Mouse (Mus musculus) brown adipose tissue, adult 24 weeks (tissue): ENCODE data around the gene Gm16181. TPM values are rescaled to one million over a fixed set of nuclear protein-coding genes. Genes with fewer than 3 reads are reported as not detected.

Source experiments
- H3K27ac ChIP-seq: fragments of 200-500 bp; replicated peaks from 2 replicates; pipeline ENCODE4 v1.5.1; 2012; ENCODE audit warnings: low read depth, mild to moderate bottlenecking, low read length
- H3K4me1 ChIP-seq: fragments of 200-500 bp; 2 replicates; pipeline ENCODE4 v1.6.1; 2012; ENCODE audit warnings: low read length, mixed read lengths; ENCODE audit not compliant: control insufficient read depth, insufficient read depth, insufficient read length
- H3K4me3 ChIP-seq: fragments of 200-500 bp; 2 replicates; pipeline ENCODE4 v1.5.1; 2012; ENCODE audit warnings: low read depth, mild to moderate bottlenecking, low read length, moderate library complexity; ENCODE audit not compliant: insufficient read depth
- polyA plus RNA-seq: library from polyadenylated mRNA; stranded (reverse); fragments of >200 nt; gene quantifications from 2 replicates; pipeline ENCODE4 v1.2.4, GENCODE M21; 2012; ENCODE audit not compliant: missing spikeins, insufficient read depth, insufficient read length

The Gm16181 gene
- polyA plus RNA-seq, 1 experiment: not detected

- Histone ChIP-seq H3K27ac (no peak overlapping the region), H3K4me3 (no peak overlapping the region), H3K4me1 (0 out of 2 replicates have a peak, but pooled peaks cover 3% of the 10 kb centered on the region)
Observed at GRCm38 (mm10) chr17:35245731-35246623, 25.3 kb downstream of the Gm16181 start.

- no peak overlapping the region for H3K27ac ChIP-seq
- 0 out of 2 replicates have a peak, but pooled peaks cover 3% of the 10 kb centered on the region for H3K4me1 ChIP-seq
- H3K4me3 ChIP-seq: no peak overlapping the region
Observed at GRCm38 (mm10) chr17:35247144-35247543, 26.5 kb downstream of the Gm16181 start.

- H3K4me1 ChIP-seq: no peaks in the 10 kb centered on the region
- no peak overlapping the region for H3K4me3 ChIP-seq
- H3K27ac ChIP-seq: no peak overlapping the region
Observed at GRCm38 (mm10) chr17:35248986-35249385, 28.4 kb downstream of the Gm16181 start.

GRCm38 (mm10) chr17:35249451-35250197 is 29.0 kb downstream of the Gm16181 start:
- Histone ChIP-seq H3K27ac (no peak overlapping the region), H3K4me3 (no peak overlapping the region), H3K4me1 (no peaks in the 10 kb centered on the region)

GRCm38 (mm10) chr17:35250348-35251120 is 29.9 kb downstream of the Gm16181 start:
- no peak overlapping the region for H3K4me3 ChIP-seq
- H3K27ac ChIP-seq: no peak overlapping the region

GRCm38 (mm10) chr17:35251162-35251719 is 30.6 kb downstream of the Gm16181 start:
- H3K4me3 ChIP-seq: no peak overlapping the region
- no peaks in the 10 kb centered on the region for H3K4me1 ChIP-seq
- H3K27ac ChIP-seq: no peak overlapping the region

More at GRCm38 (mm10) chr17:35250348-35251120, 29.9 kb downstream of the Gm16181 start:
- H3K4me1 ChIP-seq: no peaks in the 10 kb centered on the region

- Histone ChIP-seq H3K4me1 (no peaks in the 10 kb centered on the region), H3K4me3 (no peak overlapping the region), H3K27ac (no peak overlapping the region)
Observed at GRCm38 (mm10) chr17:35251981-35252380, 31.3 kb downstream of the Gm16181 start.

- Histone ChIP-seq H3K27ac (no peak overlapping the region), H3K4me1 (no peaks in the 10 kb centered on the region), H3K4me3 (no peak overlapping the region)
Observed at GRCm38 (mm10) chr17:35252619-35253292, 32.1 kb downstream of the Gm16181 start.

- Histone ChIP-seq H3K4me3 (no peak overlapping the region), H3K4me1 (no peaks in the 10 kb centered on the region), H3K27ac (no peak overlapping the region)
Observed at GRCm38 (mm10) chr17:35253293-35254093, 32.9 kb downstream of the Gm16181 start.

GRCm38 (mm10) chr17:35254241-35255098 is 33.8 kb downstream of the Gm16181 start:
- no peaks in the 10 kb centered on the region for H3K4me1 ChIP-seq
- H3K4me3 ChIP-seq: no peak overlapping the region
- no peak overlapping the region for H3K27ac ChIP-seq

GRCm38 (mm10) chr17:35255301-35255700 is 34.7 kb downstream of the Gm16181 start:
- Histone ChIP-seq H3K4me3 (no peak overlapping the region), H3K4me1 (no peaks in the 10 kb centered on the region), H3K27ac (no peak overlapping the region)

- Histone ChIP-seq H3K27ac (no peak overlapping the region), H3K4me1 (no peaks in the 10 kb centered on the region), H3K4me3 (no peak overlapping the region)
Observed at GRCm38 (mm10) chr17:35255704-35256103, 35.1 kb downstream of the Gm16181 start.

GRCm38 (mm10) chr17:35257378-35257777 is 36.7 kb downstream of the Gm16181 start:
- Histone ChIP-seq H3K4me3 (peak overlapping the region; percentile 63; the same call in 1 of the 2 replicates), H3K27ac (peak overlapping the region; percentile 61; the same call in 1 of the 2 replicates), H3K4me1 (peaks cover 6% of the 10 kb centered on the region)
